Mouse (Mus musculus) C2C12 (cell line): ENCODE data around the gene Tmem189. TPM values are rescaled to one million over a fixed set of nuclear protein-coding genes. Genes with fewer than 3 reads are reported as not detected.

Experiments
- H3K27me3 ChIP-seq: one replicate; pipeline ENCODE4 v1.6.1; 2011; ENCODE audit not compliant: control insufficient read depth, insufficient read depth, insufficient read length
- H3K36me3 ChIP-seq: one replicate; pipeline ENCODE4 v1.6.1; 2011; ENCODE audit not compliant: control insufficient read depth, insufficient read depth
- H3K4me3 ChIP-seq: one replicate; pipeline ENCODE4 v1.5.1; 2011; ENCODE audit warnings: mild to moderate bottlenecking, control low read depth; ENCODE audit not compliant: poor library complexity, insufficient read depth, severe bottlenecking
- H3K79me2 ChIP-seq: one replicate; pipeline ENCODE4 v1.6.1; 2011; ENCODE audit not compliant: control insufficient read depth, insufficient read depth
- H3K79me3 ChIP-seq: one replicate; pipeline ENCODE4 v1.6.1; 2011; ENCODE audit warnings: low read depth, control low read depth
- H3ac ChIP-seq: one replicate; pipeline ENCODE3; 2011; ENCODE audit warnings: low read depth; ENCODE audit not compliant: control insufficient read depth, insufficient read length
- CEBPB ChIP-seq: IDR thresholded peaks from one replicate; pipeline ENCODE4 v1.6.1; 2011; ENCODE audit warnings: low read depth, mild to moderate bottlenecking, control low read depth, moderate library complexity
- CTCF ChIP-seq: IDR thresholded peaks from one replicate; pipeline ENCODE4 v1.5.1; 2011; ENCODE audit not compliant: control insufficient read depth, insufficient read depth, insufficient read length
- FOSL1 ChIP-seq: IDR thresholded peaks from one replicate; pipeline ENCODE4 v1.8.0; 2011; ENCODE audit warnings: mild to moderate bottlenecking, low read length; ENCODE audit not compliant: poor library complexity, insufficient read depth, severe bottlenecking
- MAX ChIP-seq: IDR thresholded peaks from one replicate; pipeline ENCODE4 v1.6.1; 2011; ENCODE audit warnings: mild to moderate bottlenecking, control low read depth
- MYOD1 ChIP-seq: IDR thresholded peaks from one replicate; pipeline ENCODE4 v1.6.1; 2011; ENCODE audit warnings: low read depth; ENCODE audit not compliant: control insufficient read depth, insufficient read length
- MYOG ChIP-seq: IDR thresholded peaks from one replicate; pipeline ENCODE4 v1.6.1; 2011; ENCODE audit not compliant: control insufficient read depth, insufficient read length; ENCODE audit errors: extremely low read depth
- USF1 ChIP-seq: IDR thresholded peaks from one replicate; pipeline ENCODE4 v1.6.1; 2011; ENCODE audit warnings: low read depth, mild to moderate bottlenecking, control low read depth, moderate library complexity
- polyA plus RNA-seq: library from polyadenylated mRNA; unstranded; fragments of >200 nt; fragmentation: generic; extraction: Trizol; gene quantifications from one replicate; pipeline ENCODE4 v1.2.1, GENCODE M21; 2012; ENCODE audit warnings: missing spikeins

The Tmem189 gene
- polyA plus RNA-seq, 1 experiment = 34.5 TPM

GRCm38 (mm10) chr2:167632731-167633536, 56.7 kb downstream of the Tmem189 start:
- no peak overlapping the region for H3K4me3 ChIP-seq
- H3K36me3 ChIP-seq = peaks cover 10% of the 10 kb centered on the region
- H3K27me3 ChIP-seq = no peaks in the 10 kb centered on the region
- H3ac ChIP-seq = no peak overlapping the region
- H3K79me3 ChIP-seq = peaks cover 34% of the 10 kb centered on the region
- TF ChIP-seq USF1 = no peak
- TF ChIP-seq MYOD1 = no peak
- TF ChIP-seq MYOG = no peak
- TF ChIP-seq CEBPB = no peak
- TF ChIP-seq MAX = no peak
- no peak for TF ChIP-seq CTCF
- no peak for TF ChIP-seq FOSL1
- peaks cover 37% of the 10 kb centered on the region for H3K79me2 ChIP-seq

- H3K79me3 ChIP-seq = peaks cover 45% of the 10 kb centered on the region
- H3K4me3 ChIP-seq = peak within 1 kb of the TSS; percentile 92
- peak; percentile 69 for TF ChIP-seq MAX
- no peak for TF ChIP-seq MYOG
- no peak for TF ChIP-seq CTCF
- TF ChIP-seq FOSL1 = no peak
- H3K36me3 ChIP-seq = peaks cover 11% of the 10 kb centered on the region
- H3ac ChIP-seq = peak within 1 kb of the TSS; percentile 91
- H3K27me3 ChIP-seq = no peaks in the 10 kb centered on the region
- peaks cover 48% of the 10 kb centered on the region for H3K79me2 ChIP-seq
Observed at GRCm38 (mm10) chr2:167631591-167632448, 57.8 kb downstream of the Tmem189 start, which contains the start of gene Ube2v1. Gene Ube2v1 (minus strand): TSS chr2:167632095.

GRCm38 (mm10) chr2:167631181-167631590, 58.4 kb downstream of the Tmem189 start:
- Histone ChIP-seq H3K79me2 (peaks cover 55% of the 10 kb centered on the region), H3K27me3 (no peaks in the 10 kb centered on the region), H3ac (peak overlapping the region; percentile 91), H3K4me3 (peak overlapping the region; percentile 92), H3K79me3 (peaks cover 52% of the 10 kb centered on the region), H3K36me3 (peaks cover 11% of the 10 kb centered on the region)
- TF ChIP-seq CTCF (no peak), MYOD1 (peak; percentile 27)

GRCm38 (mm10) chr2:167630421-167630820, 59.2 kb downstream of the Tmem189 start:
- H3ac ChIP-seq = peak overlapping the region; percentile 91
- H3K79me2 ChIP-seq = peaks cover 62% of the 10 kb centered on the region
- H3K36me3 ChIP-seq = peaks cover 11% of the 10 kb centered on the region
- H3K27me3 ChIP-seq = no peaks in the 10 kb centered on the region
- no peak for TF ChIP-seq CTCF
- H3K4me3 ChIP-seq = peak overlapping the region; percentile 92
- peaks cover 59% of the 10 kb centered on the region for H3K79me3 ChIP-seq

GRCm38 (mm10) chr2:167629665-167630209, 59.9 kb downstream of the Tmem189 start:
- Histone ChIP-seq H3ac (no peak overlapping the region), H3K36me3 (peaks cover 11% of the 10 kb centered on the region), H3K27me3 (no peaks in the 10 kb centered on the region), H3K79me3 (peaks cover 66% of the 10 kb centered on the region), H3K4me3 (no peak overlapping the region), H3K79me2 (peaks cover 69% of the 10 kb centered on the region)
- TF ChIP-seq CEBPB = no peak
- no peak for TF ChIP-seq USF1
- TF ChIP-seq MYOD1 = no peak
- TF ChIP-seq MAX = no peak
- TF ChIP-seq CTCF = no peak
- TF ChIP-seq MYOG = no peak
- no peak for TF ChIP-seq FOSL1

- no peak overlapping the region for H3ac ChIP-seq
- peaks cover 12% of the 10 kb centered on the region for H3K36me3 ChIP-seq
- no peak overlapping the region for H3K4me3 ChIP-seq
- peaks cover 72% of the 10 kb centered on the region for H3K79me3 ChIP-seq
- no peaks in the 10 kb centered on the region for H3K27me3 ChIP-seq
- H3K79me2 ChIP-seq = peaks cover 78% of the 10 kb centered on the region
- no peak for TF ChIP-seq MYOG
- no peak for TF ChIP-seq USF1
- no peak for TF ChIP-seq FOSL1
- no peak for TF ChIP-seq MYOD1
- no peak for TF ChIP-seq CEBPB
- no peak for TF ChIP-seq MAX
- no peak for TF ChIP-seq CTCF
Observed at GRCm38 (mm10) chr2:167628872-167629271, 60.8 kb downstream of the Tmem189 start.
